Mouse (Mus musculus) liver, adult (tissue): Measurements from ENCODE around the gene C1qtnf6.
A peak's percentile ranks its signal among the peaks of the same experiment; 100 is the strongest.

Experiments
- GATA4 ChIP-seq: IDR thresholded peaks from 2 replicates; pipeline ENCODE4 v1.6.1; 2014; ENCODE audit warnings: mild to moderate bottlenecking, low read length; ENCODE audit not compliant: insufficient replicate concordance

The C1qtnf6 gene

GRCm38 (mm10) chr15:78530671-78531450 lies at the start of gene C1qtnf6:
C1qtnf6 (minus strand) TSS chr15:78531416.
- TF ChIP-seq GATA4: peak; percentile 23; the same call in 1 of the 2 replicates

- no peak for TF ChIP-seq GATA4
These were observed 45.1 kb upstream of the C1qtnf6 start for GRCm38 (mm10) chr15:78576284-78576810.

- TF ChIP-seq GATA4: no peak
These were observed 41.6 kb upstream of the C1qtnf6 start, which contains the start of gene Rac2 for GRCm38 (mm10) chr15:78572658-78573397. Rac2 (minus strand) TSS chr15:78572783.

GRCm38 (mm10) chr15:78572270-78572600 lies 41.0 kb upstream of the C1qtnf6 start:
- TF ChIP-seq GATA4: no peak

GRCm38 (mm10) chr15:78571554-78572269 lies 40.5 kb upstream of the C1qtnf6 start:
- no peak for TF ChIP-seq GATA4

GRCm38 (mm10) chr15:78570170-78570569 lies 39.0 kb upstream of the C1qtnf6 start:
- TF ChIP-seq GATA4: no peak

- TF ChIP-seq GATA4: no peak
These were observed 36.4 kb upstream of the C1qtnf6 start for GRCm38 (mm10) chr15:78567608-78568120.

GRCm38 (mm10) chr15:78564764-78565435 lies 33.7 kb upstream of the C1qtnf6 start:
- no peak for TF ChIP-seq GATA4

- no peak for TF ChIP-seq GATA4
These were observed 32.7 kb upstream of the C1qtnf6 start for GRCm38 (mm10) chr15:78563937-78564336.

- TF ChIP-seq GATA4: no peak
These were observed 32.1 kb upstream of the C1qtnf6 start for GRCm38 (mm10) chr15:78563344-78563743.

- TF ChIP-seq GATA4: no peak
These were observed 28.1 kb upstream of the C1qtnf6 start for GRCm38 (mm10) chr15:78559141-78559979.

GRCm38 (mm10) chr15:78557693-78558535 lies 26.7 kb upstream of the C1qtnf6 start:
- no peak for TF ChIP-seq GATA4
